Mouse (Mus musculus) myocyte (in vitro differentiated cells): ENCODE results near the gene Spire2.

Experiments
- E2F4 ChIP-seq: IDR thresholded peaks from one replicate; pipeline ENCODE4 v1.6.1; 2011; ENCODE audit warnings: mild to moderate bottlenecking, control low read depth, moderate library complexity; ENCODE audit not compliant: insufficient read depth
- MYOG ChIP-seq, 3 experiments: IDR thresholded peaks; one replicate each; pipeline ENCODE4 v1.6.1; 2011; ENCODE audit warnings: control low read depth in 2 of 3, low read depth in 2 of 3, mild to moderate bottlenecking in 2 of 3; ENCODE audit not compliant: insufficient read length in 2 of 3, control insufficient read depth in 1 of 3, insufficient read depth in 1 of 3
- POLR2A ChIP-seq: IDR thresholded peaks from one replicate; pipeline ENCODE4 v1.6.1; 2011; ENCODE audit warnings: low read depth, mild to moderate bottlenecking, control low read depth, moderate library complexity; ENCODE audit not compliant: insufficient read length
- REST ChIP-seq: IDR thresholded peaks from one replicate; pipeline ENCODE4 v1.6.1; 2011; ENCODE audit warnings: mild to moderate bottlenecking, control low read depth, moderate library complexity; ENCODE audit not compliant: insufficient read depth, insufficient read length

DNA sequence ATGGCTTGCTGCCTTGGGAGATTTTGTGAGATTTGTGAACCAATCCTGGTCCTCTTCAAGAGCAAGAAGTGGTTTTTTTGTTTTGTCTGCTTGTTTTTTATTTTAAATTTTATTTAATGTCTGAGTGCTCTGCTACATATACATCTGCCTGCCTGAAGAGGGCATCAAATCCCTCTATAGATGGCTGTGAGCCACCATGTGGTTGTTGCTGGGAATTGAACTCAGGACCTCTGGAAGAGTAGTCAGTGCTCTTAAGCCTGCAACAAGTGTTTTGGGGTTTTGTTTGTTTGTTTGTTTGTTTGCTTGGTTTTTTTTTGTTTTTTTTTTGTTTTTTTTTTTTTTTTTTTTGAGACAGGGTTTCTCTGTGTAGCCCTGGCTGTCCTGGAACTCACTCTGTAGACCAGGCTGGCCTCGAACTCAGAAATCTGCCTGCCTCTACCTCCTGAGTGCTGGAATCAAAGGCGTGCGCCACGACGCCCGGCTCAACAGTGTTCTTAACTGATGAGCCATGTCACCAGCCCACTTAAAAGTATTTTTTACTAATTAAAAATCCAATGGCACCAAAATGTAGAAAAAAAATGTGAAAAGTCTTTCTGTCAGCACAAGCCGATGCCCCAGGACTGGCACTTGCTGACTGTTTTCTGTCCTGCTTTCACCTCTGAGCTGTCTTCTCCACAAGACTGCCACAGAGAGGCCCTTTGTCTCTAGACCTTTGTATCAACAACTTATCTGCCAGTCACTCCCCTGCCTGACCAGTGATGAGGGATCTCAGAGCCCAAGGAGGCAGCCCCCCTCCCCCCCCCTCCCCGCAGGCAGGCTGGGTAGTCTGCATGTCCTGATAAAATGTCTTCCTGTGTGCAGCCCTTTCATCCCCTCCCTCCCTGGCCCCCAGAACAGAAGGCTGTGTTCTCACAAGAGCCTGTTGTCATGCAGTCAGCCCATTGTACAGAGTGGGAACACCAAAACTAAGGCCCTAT lies 83.7 kb downstream of the Spire2 start:
- TF ChIP-seq POLR2A (no peak), MYOG (IDR thresholded peaks at IDR 0.05; ENCODE audit: control insufficient read depth in 1 of 3, insufficient read depth in 1 of 3, insufficient read length in 2 of 3, low read depth in 2 of 3) (no peak), REST (no peak), E2F4 (no peak)
